Mouse (Mus musculus) thymus, adult 2 months (tissue): ENCODE measurements around the gene Gpr176.

Source experiments
- CTCF ChIP-seq: fragments of 200-500 bp; IDR thresholded peaks from 2 replicates; pipeline ENCODE4 v1.5.1; 2012; ENCODE audit warnings: mild to moderate bottlenecking, control low read depth, low read length, moderate library complexity, borderline replicate concordance; ENCODE audit not compliant: control insufficient read depth, poor library complexity, insufficient read depth; ENCODE audit errors: extremely low read depth
- POLR2A ChIP-seq: fragments of 200-500 bp; IDR thresholded peaks from 2 replicates; pipeline ENCODE4 v1.6.1; 2012; ENCODE audit warnings: mild to moderate bottlenecking, low read length, control low read depth, moderate library complexity; ENCODE audit not compliant: control insufficient read depth, poor library complexity, insufficient read depth; ENCODE audit errors: extremely low read depth

DNA sequence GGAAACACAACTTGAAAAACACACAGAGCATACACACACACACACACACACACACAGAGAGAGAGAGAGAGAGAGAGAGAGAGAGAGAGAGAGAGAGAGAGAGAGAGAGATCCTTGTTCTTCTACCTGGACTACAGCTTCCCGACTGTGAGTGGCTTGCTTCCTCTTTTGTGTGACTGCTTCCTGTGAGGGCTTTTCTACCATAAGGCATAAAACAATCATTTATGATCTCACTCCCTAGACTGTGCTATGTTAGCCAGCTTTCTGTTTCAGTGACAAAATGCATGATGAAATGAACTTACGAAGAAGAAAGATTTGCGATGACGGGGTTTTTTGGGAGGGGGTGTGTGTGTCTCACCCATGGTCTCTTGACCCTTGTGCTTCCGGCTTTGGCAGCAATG is 113.5 kb downstream of the Gpr176 start:
- TF ChIP-seq CTCF (no peak), POLR2A (no peak)
